Mouse (Mus musculus) midbrain, embryonic 16.5 days (tissue): ENCODE data around the gene Zfp830. TPM values are rescaled to one million over a fixed set of nuclear protein-coding genes. Genes with fewer than 3 reads are reported as not detected.

Experiments used
- ATAC-seq: fragments of 200-750 bp; cut with Nextera tagmentation; 2 replicates; pipeline ENCODE4 v1.8.0; 2017; ENCODE audit warnings: moderate TSS enrichment
- H3K27ac ChIP-seq: fragments of 300-500 bp; sonication (generic); 2 replicates; pipeline ENCODE4 v1.5.1; 2014; ENCODE audit warnings: mild to moderate bottlenecking, low read length, mixed read lengths
- H3K27me3 ChIP-seq: fragments of 300-500 bp; sonication (generic); 2 replicates; pipeline ENCODE4 v1.6.1; 2014; ENCODE audit warnings: low read depth, low read length, mixed read lengths; ENCODE audit not compliant: control insufficient read depth, insufficient read depth
- H3K36me3 ChIP-seq: fragments of 300-500 bp; sonication (generic); 2 replicates; pipeline ENCODE4 v1.6.1; 2014; ENCODE audit warnings: mild to moderate bottlenecking, low read length, moderate library complexity, mixed read lengths; ENCODE audit not compliant: control insufficient read depth, insufficient read depth
- H3K4me1 ChIP-seq: fragments of 300-500 bp; sonication (generic); 2 replicates; pipeline ENCODE4 v1.6.1; 2014; ENCODE audit warnings: mild to moderate bottlenecking, low read length, mixed read lengths; ENCODE audit not compliant: control insufficient read depth, insufficient read depth
- H3K4me2 ChIP-seq: fragments of 300-500 bp; sonication (generic); 2 replicates; pipeline ENCODE4 v1.6.1; 2014; ENCODE audit warnings: mild to moderate bottlenecking, low read length, mixed read lengths
- H3K4me3 ChIP-seq: fragments of 300-500 bp; sonication (generic); 2 replicates; pipeline ENCODE4 v1.5.1; 2014; ENCODE audit warnings: low read depth, mild to moderate bottlenecking, low read length, moderate library complexity, mixed read lengths
- H3K9ac ChIP-seq: fragments of 300-500 bp; sonication (generic); 2 replicates; pipeline ENCODE4 v1.6.1; 2014; ENCODE audit warnings: low read depth, low read length, mixed read lengths
- H3K9me3 ChIP-seq: fragments of 300-500 bp; sonication (generic); replicated peaks from 2 replicates; pipeline ENCODE4 v1.6.1; 2014; ENCODE audit warnings: mild to moderate bottlenecking, low read length, mixed read lengths; ENCODE audit not compliant: control insufficient read depth, poor library complexity, severe bottlenecking
- WGBS: fragments of 180-500 bp; shearing (Covaris S2); extraction: QIAGEN DNeasy Blood & Tissue Kit; methylation state at CpG from one replicate; pipeline ENCODE4 v1.1.7; 2014; 5-methylcytosine and 5-hydroxymethylcytosine counted together
- polyA plus RNA-seq: library from polyadenylated mRNA; unstranded; fragments of >200 nt; fragmentation: Nextera tagmentation; extraction: Ambion mirVana; gene quantifications from 2 replicates; pipeline ENCODE4 v1.2.1, GENCODE M21; 2015

Zfp830 gene
- polyA plus RNA-seq, 1 experiment from 2014 or later: 26.6 TPM

DNA sequence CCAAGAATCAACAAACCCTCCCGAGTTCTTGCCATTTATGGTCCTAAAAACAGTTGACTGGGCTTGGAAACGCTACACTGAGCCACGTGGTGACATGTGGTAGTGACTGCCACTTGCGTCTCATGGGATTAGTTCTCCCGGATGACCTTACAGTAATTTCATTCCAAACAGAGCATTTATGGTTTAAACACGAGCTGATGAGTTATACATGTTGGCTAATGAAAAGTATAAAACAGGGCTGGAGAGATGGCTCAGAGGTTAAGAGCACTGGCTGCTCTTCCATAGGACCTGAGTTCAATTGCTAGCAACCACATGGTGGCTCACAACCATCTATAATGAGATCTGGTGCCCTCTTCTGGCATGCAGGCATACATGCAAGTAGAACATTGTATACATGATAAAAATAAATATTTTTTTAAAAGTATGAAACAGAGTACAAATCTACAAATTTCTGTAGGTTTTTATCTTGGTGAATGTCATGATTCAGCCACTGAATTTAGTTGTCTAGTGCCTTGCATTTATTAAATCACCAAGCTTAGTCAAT lies 1.8 kb upstream of the Zfp830 start:
- Histone ChIP-seq H3K27ac (no peak overlapping the region), H3K36me3 (no peaks in the 10 kb centered on the region), H3K4me1 (peaks cover 23% of the 10 kb centered on the region), H3K4me2 (no peak overlapping the region), H3K4me3 (no peak overlapping the region), H3K27me3 (no peaks in the 10 kb centered on the region), H3K9me3 (no peaks in the 10 kb centered on the region), H3K9ac (no peak overlapping the region)
- WGBS: 87% methylated on average over 6 of the region's 6 CpGs
- no peak for ATAC-seq

GRCm38 (mm10) chr11:82763261-82763660 lies 884 bp upstream of the Zfp830 start:
- Histone ChIP-seq H3K9ac (peak overlapping the region; percentile 72), H3K4me2 (peak overlapping the region; percentile 68), H3K27ac (peak overlapping the region; percentile 87), H3K36me3 (no peaks in the 10 kb centered on the region), H3K4me3 (peak overlapping the region; percentile 85), H3K27me3 (no peaks in the 10 kb centered on the region), H3K9me3 (no peaks in the 10 kb centered on the region), H3K4me1 (peaks cover 23% of the 10 kb centered on the region)
- WGBS: 7% methylated on average over 4 of the region's 4 CpGs
- no peak for ATAC-seq

DNA sequence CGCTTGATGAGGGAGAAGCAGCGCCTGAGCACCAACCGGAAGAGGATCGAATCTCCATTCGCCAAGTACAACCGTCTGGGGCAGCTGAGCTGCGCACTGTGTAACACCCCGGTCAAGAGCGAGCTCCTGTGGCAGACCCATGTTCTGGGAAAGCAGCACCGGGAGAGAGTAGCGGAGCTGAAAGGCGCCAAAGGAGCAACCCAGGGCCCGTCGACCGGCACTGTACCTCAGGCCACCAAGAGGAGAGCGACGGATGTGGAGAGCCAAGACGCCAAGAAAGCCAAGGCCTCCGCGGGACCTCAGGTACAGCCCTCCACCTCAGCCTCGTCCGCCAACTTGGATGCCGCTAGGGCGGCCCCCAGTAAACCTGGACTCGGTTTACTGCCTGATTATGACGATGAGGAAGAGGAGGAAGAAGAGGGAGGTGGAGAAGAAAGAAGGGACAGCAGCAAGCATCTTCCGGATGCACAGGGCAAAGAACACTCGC lies 336 bp downstream of the Zfp830 start:
- peak overlapping the region; percentile 93 for H3K4me2 ChIP-seq
- peak overlapping the region; percentile 85 for H3K9ac ChIP-seq
- H3K4me3 ChIP-seq: peak overlapping the region; percentile 85
- WGBS: under 1% methylated on average over 28 of the region's 28 CpGs
- H3K36me3 ChIP-seq: no peaks in the 10 kb centered on the region
- peaks cover 23% of the 10 kb centered on the region for H3K4me1 ChIP-seq
- no peaks in the 10 kb centered on the region for H3K27me3 ChIP-seq
- no peaks in the 10 kb centered on the region for H3K9me3 ChIP-seq
- ATAC-seq: peak; percentile 74
- peak overlapping the region; percentile 87 for H3K27ac ChIP-seq

DNA sequence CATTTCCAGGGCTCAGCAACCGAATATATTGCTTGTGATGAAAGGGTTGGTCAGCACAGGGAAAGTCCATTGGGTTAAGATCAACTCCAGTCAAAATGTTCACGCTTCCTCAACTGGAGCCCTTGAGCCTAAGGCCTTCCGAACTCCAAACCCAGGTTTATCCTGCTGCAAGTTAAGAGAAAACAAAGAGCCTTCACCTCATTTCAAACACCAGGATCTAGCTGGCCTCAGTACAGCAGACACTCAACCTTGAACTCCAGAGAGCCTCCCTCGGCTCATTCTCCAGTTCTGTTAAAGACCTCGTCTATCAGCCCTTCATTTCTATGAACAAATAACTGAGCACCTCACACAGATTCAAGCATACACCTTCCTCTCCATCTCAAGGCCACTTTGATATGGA lies 16.0 kb downstream of the Zfp830 start:
- Histone ChIP-seq H3K27ac (no peak overlapping the region), H3K4me3 (peak overlapping the region; percentile 67), H3K9ac (peak overlapping the region; percentile 94), H3K4me2 (peak overlapping the region; percentile 78), H3K4me1 (peaks cover 18% of the 10 kb centered on the region), H3K27me3 (no peaks in the 10 kb centered on the region), H3K9me3 (no peaks in the 10 kb centered on the region), H3K36me3 (peaks cover 2% of the 10 kb centered on the region; the same call in 1 of the 2 replicates)
- no peak for ATAC-seq
- WGBS: 56% methylated on average over 5 of the region's 5 CpGs

DNA sequence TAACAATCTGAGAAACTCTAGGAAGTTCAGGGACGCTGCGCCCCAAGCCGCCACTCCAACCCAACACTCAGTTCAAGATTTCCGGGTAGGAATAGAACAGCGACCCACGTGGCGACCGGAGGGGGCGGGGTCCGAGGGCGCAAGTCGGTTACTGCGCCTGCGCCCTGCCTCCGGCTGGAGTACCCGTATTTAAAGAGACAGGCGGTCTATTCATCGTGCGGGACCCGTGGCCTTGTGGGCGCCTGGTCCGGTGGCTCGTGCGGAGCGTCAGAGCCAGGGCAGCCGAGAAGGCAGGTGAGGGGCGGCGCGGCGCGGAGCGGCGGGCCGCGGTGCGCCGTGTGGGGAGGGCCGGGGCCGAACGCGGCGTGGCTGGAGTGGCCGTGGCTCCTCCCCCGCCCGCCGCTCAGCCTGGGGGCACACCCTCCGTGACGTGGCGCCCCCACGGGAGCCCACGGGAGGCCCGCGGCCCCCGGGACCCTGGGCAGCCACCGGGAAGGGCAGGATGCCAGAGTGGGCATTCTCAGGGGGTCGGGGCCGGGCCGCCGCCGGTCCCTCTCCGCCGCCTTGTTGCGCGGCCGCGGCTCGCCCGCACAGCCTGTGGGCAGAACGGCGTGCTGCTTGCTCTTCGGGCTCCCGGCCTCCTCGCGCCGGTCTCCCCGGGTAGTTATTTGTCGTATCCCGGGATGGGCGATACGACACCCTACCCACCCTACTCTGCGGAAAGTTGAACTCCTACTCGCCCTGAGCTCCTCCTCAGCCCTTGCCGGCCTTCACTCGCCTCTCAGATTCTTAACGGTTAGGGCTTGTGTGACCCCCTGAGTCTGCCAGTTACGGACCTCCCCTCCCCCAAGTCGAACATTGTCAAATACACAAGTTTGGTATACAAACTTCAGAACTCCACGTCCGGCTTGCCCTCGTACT lies 17.1 kb downstream of the Zfp830 start, which contains the start of gene Lig3:
Lig3 (plus strand) TSS at position 126 of the 921 bp plus-strand sequence.
- Histone ChIP-seq H3K4me1 (peaks cover 18% of the 10 kb centered on the region), H3K27ac (peak within 1 kb of the TSS; percentile 98), H3K9ac (peak within 1 kb of the TSS; percentile 94), H3K4me3 (peak within 1 kb of the TSS; percentile 67), H3K4me2 (peak within 1 kb of the TSS; percentile 78), H3K27me3 (no peaks in the 10 kb centered on the region), H3K36me3 (peaks cover 2% of the 10 kb centered on the region; the same call in 1 of the 2 replicates), H3K9me3 (no peaks in the 10 kb centered on the region)
- under 1% methylated on average over 73 of the region's 90 CpGs for WGBS
- peak; percentile 96 for ATAC-seq

DNA sequence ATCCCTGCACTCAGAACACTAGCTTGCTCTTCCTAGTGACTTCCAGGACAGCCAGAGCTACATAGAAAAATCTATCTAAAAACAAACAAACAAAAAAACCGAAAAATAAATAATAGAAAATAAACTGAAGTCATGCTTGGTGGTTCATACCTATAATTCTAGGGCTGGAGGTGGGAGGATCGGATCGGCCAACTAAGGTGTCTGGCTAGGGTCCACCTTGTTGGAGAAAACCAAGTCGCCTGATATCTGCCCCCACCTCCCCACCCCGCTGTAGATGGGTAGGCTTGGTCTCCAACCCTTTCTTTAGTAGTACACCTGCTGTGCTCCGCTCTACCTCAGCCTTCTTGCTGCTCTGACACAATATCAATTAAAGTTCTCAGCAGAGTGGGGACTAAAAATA lies 18.1 kb downstream of the Zfp830 start:
- no peaks in the 10 kb centered on the region for H3K27me3 ChIP-seq
- H3K9me3 ChIP-seq: no peaks in the 10 kb centered on the region
- no peak overlapping the region for H3K27ac ChIP-seq
- no peak for ATAC-seq
- H3K4me3 ChIP-seq: peak overlapping the region; percentile 67
- H3K4me1 ChIP-seq: peaks cover 18% of the 10 kb centered on the region
- peaks cover 2% of the 10 kb centered on the region; the same call in 1 of the 2 replicates for H3K36me3 ChIP-seq
- peak overlapping the region; percentile 53 for H3K4me2 ChIP-seq
- 47% methylated on average over 6 of the region's 6 CpGs for WGBS
- H3K9ac ChIP-seq: peak overlapping the region; percentile 94

GRCm38 (mm10) chr11:82783453-82783852 lies 19.3 kb downstream of the Zfp830 start:
- ATAC-seq: no peak
- Histone ChIP-seq H3K36me3 (peaks cover 2% of the 10 kb centered on the region; the same call in 1 of the 2 replicates), H3K9ac (no peak overlapping the region), H3K4me2 (no peak overlapping the region), H3K27me3 (no peaks in the 10 kb centered on the region), H3K4me1 (peaks cover 18% of the 10 kb centered on the region), H3K4me3 (no peak overlapping the region), H3K9me3 (no peaks in the 10 kb centered on the region), H3K27ac (no peak overlapping the region)
- 92% methylated on average over 11 of the region's 11 CpGs for WGBS

GRCm38 (mm10) chr11:82806656-82807055 lies 42.5 kb downstream of the Zfp830 start:
- no peak overlapping the region for H3K4me3 ChIP-seq
- H3K27ac ChIP-seq: no peak overlapping the region
- peaks cover 9% of the 10 kb centered on the region for H3K36me3 ChIP-seq
- H3K4me2 ChIP-seq: no peak overlapping the region
- no peak for ATAC-seq
- no peaks in the 10 kb centered on the region for H3K27me3 ChIP-seq
- no peaks in the 10 kb centered on the region for H3K4me1 ChIP-seq
- 56% methylated on average over 3 of the region's 3 CpGs for WGBS
- H3K9ac ChIP-seq: no peak overlapping the region
- no peaks in the 10 kb centered on the region for H3K9me3 ChIP-seq

- Histone ChIP-seq H3K4me3 (no peak overlapping the region), H3K27me3 (no peaks in the 10 kb centered on the region), H3K9me3 (no peaks in the 10 kb centered on the region), H3K4me1 (no peaks in the 10 kb centered on the region), H3K36me3 (peaks cover 8% of the 10 kb centered on the region), H3K4me2 (no peak overlapping the region), H3K9ac (no peak overlapping the region), H3K27ac (no peak overlapping the region)
- no peak for ATAC-seq
- WGBS: 87% methylated on average over 3 of the region's 3 CpGs
Measured at GRCm38 (mm10) chr11:82807370-82807769, 43.2 kb downstream of the Zfp830 start.
